Mouse (Mus musculus) lung, adult 2 months (tissue): ENCODE data around the gene Ahnak2.

Experiments
- CTCF ChIP-seq: fragments of 200-500 bp; IDR thresholded peaks from 2 replicates; pipeline ENCODE4 v1.5.1; 2011; ENCODE audit warnings: mild to moderate bottlenecking, low read length, control low read depth; ENCODE audit not compliant: insufficient read depth
- POLR2A ChIP-seq: fragments of 200-500 bp; IDR thresholded peaks from 2 replicates; pipeline ENCODE4 v1.6.1; 2011; ENCODE audit warnings: low read depth, mild to moderate bottlenecking, control low read depth, low read length, borderline replicate concordance; ENCODE audit errors: extremely low read depth

DNA sequence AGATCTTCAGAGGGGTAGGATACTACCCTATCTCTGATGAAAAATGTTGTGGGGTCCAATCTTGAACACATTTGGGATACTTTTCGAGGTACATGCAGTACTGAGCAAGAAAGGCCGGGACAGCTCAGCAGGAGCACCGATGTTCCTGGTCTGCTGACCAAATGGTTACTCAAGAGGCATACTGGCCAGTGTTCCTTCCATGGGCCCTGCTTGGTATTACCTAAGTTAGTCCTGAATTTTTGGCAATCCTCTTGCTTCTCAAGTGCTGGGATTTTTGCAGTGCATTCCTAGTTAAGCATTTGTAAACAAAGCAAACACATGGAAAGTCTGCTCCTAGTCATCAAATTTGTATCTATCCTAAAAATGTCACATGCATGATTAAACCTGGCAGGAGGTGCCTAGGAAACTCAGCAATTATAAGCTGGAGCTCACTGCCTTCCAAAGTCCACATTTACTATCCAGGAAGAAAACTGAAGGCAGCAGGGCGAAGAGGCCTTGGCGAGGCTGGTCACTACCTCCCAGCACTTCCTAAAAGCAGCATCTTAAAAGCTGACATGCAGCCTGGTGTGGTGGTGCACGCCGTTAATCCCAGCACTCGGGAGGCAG, 16.7 kb upstream of the Ahnak2 start:
- TF ChIP-seq CTCF (no peak), POLR2A (no peak)
